Mouse (Mus musculus) right cerebral cortex, postnatal 36 days (tissue): ENCODE results near the gene AC153137.1.
"Not testable (repeated sequence)": the region's sequence is repeated elsewhere in the genome, so short reads cannot be mapped to it uniquely, and the experiment has no call there.

Experiments
- DNase-seq, 2 experiments: peaks; one replicate each; pipeline ENCODE4 v3.0.0; 2022; ENCODE audit warnings: low spot score in 2 of 2, mixed read lengths in 1 of 2

AC153137.1 gene

DNA sequence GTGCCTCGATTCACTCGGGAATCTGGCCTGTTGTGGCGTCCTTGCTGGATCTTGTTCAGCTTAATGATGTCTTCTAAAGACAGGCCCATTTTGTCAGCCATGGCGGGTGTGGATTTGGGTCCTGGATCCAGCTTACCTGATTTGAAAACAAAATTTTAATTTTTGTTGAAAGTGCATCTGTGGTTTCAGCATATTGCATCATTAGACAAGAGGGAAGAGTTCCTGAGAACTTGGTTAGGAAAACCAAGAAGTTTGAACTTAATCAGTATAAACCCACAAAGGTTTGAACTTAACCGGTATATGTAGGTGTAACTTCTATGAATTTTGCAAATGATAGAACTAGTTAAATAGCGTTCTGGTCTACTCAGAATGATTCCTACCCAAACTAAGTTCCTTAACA is at the start of gene AC153137.1:
Gene AC153137.1 (minus strand): TSS at position 101 of the 400 bp plus-strand sequence.
- not testable (repeated sequence) for DNase-seq

DNA sequence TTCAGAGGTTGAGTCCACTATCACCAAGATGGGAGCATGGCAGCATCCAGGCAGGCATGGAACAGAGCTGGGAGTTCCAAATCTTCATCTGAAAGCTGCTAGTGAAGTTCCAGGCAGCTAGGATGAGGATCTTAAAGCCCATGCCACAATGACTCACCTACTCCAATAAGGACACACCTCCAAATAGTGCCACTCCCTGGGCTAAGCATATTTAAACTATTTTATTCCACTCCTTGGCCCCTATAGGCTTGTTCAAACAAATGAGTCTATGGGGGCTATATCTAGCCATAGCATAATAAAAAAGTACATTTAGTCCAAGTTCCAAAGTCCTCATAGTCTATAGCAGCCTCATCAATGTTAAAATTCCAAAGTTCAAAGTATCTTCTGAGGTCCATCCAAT is 45.4 kb upstream of the AC153137.1 start:
- DNase-seq, result no peak

DNA sequence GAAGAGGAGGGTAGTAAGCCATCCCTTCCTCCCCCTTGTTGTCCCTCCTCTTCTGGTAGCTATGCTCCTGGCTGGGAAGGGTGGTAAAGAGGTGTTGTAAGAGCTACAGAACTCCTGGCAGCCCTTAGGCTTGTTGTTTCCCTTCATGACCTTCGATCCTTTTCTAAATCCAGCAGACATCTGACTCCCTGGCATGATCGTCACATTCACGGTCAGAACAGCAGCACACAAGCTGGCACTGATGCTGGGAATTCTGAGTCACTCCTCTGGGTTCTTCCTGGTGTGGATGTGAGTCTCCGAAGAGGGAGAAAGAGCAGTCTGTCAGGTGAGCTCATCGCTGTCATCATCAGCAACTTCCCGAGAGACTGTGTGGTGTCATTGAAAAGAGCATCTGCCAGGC is 41.5 kb upstream of the AC153137.1 start:
- no peak for DNase-seq

DNA sequence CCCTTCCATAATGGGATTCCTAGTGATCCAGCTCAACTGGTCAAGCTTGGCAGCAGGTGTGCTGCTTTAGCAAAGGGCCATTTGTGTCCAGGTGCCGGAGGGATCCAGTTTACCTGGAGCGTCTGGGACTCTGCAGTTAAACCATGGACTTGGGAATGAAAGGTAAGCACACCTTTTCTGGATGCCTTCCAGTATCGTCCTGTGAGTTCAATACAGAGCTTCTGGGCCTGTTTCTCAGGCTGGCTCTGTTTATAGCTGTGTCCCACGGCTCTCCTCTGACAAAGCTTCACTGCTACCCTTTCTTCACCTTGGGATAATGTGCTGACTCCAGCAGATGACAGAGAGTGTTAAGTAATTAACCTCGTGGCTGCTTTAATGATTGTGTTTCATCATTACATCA is 39.6 kb upstream of the AC153137.1 start:
- DNase-seq, result no peak

DNA sequence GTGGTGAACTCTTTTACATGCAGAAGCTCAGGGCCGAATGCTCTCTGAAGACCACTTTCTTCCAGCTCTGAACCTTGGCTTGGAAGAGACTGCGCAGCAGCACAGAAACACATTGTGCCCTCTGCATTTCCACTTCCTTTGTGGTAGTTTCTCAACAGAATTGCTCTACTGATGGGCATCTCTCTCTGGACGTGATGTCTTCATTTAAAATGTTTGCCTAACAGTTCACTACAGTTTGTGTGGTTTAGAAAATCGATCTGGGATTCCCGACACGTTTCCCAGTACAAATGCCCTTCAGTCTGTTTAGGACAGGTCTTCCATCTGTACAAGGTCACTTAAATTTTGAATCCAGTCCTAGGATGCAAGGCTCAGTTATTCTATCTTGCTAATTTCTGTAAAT is 38.3 kb upstream of the AC153137.1 start:
- DNase-seq, result no peak

DNA sequence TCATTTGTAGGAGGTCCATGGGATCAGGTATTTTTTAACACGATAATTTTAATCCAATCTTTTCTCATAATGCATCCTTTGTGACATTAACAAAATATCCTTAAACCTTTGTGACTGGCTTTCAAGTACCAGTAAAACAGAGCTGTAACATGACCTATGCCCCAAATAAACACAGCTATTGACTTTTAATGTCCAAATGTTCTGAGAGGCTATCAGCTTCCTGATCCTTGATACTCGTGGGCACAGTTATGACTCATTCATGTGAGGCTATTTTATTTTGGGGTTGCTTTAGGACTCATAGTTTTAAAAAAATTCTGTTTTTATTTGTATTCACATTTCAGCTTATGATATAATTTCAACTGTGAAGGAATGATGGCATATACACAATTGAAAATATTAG is 37.5 kb upstream of the AC153137.1 start:
- DNase-seq, result no peak

DNA sequence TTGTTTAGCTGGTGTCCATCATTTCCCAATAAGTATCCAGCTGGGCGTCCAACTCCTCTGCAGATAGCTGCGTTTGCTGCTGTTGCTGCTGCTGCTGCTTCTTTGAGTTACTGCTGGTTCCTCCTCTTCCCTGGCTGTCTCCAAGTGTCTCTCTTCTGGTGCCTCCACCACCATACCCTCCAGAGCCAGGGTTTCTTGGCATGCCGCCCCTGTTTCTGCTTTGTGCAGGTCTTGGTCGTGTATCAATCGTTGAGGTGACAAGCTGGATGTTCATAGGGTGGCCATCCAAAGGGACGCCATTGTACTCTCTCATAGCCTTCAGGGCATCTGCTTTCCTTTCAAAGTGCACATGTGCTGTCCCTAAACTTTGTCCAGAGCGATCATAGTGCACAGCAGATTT is 529 bp downstream of the AC153137.1 start:
- not testable (repeated sequence) for DNase-seq

DNA sequence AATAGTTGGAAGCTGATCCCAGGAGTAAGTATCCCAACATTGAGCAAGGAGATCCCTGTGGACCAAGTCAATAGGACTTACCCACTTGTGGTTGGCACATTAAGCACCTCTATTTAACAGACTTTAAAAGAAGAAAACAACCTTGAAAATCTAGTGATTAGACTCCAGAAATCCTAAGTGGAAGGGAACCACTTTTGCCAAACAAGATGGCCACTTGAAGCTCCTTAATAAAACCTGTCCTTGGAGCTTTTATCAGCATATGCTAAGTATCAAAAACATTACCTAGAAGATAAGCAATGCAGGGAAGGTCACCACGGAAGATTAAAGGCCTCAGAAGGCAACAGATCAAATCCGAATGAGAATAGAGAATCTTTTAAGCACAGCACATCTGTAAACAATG is 26.0 kb downstream of the AC153137.1 start:
- DNase-seq, result no peak

DNA sequence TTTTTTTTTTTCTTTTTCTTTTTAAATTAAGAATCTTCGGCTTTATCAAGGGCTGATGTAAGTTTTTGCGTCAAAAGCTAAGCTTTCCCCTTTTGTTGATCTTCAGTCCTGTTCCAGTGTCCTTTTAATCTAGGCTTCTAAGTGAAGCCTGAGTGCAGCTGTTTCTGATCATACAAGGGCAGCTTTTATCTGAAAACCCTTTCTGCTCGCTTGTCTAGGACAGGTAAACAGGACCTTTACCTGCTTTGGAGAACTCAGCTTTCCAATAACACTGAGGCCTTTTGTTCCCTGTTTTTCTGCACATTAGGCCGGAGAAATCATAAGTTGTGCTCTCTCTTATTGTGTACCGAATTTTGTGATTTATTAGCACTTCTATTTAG is 27.3 kb downstream of the AC153137.1 start:
- no peak for DNase-seq

DNA sequence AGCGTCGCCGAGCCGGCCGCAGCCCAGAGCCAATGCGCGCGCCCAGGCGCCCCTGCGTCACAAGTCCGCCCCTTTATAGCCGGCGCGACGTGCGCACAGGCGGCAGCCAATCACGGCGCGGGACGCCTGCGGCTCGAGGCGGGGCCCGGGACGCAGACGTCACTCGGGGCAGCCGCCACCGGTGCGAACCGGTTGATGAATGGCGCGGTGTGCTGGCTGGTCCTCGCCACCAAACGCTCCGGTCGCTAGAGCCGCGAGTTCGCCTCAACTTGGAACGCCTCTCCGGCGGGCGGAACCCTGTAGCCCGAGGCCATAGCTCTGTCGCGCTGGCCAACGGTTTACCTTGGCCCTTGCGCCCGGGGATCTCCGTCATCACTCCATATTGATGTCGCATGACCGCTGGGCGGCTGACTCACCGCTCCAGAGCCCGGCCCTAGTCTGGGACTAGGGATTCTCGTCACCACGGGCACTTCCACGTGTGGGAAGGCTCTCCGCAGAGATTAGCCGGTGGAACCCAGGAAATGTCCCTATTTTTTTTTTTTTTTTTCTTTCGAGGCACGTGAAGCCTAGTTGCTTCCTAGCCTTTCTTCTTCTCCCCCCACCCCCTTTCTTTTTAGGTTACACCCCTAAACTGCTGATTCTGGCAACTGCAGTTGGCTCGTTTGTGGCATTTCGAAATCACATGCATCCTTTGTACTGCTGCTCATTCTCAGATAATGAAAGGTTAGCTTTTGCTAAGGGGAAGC is 27.9 kb downstream of the AC153137.1 start:
- DNase-seq, result peak; percentile 96

DNA sequence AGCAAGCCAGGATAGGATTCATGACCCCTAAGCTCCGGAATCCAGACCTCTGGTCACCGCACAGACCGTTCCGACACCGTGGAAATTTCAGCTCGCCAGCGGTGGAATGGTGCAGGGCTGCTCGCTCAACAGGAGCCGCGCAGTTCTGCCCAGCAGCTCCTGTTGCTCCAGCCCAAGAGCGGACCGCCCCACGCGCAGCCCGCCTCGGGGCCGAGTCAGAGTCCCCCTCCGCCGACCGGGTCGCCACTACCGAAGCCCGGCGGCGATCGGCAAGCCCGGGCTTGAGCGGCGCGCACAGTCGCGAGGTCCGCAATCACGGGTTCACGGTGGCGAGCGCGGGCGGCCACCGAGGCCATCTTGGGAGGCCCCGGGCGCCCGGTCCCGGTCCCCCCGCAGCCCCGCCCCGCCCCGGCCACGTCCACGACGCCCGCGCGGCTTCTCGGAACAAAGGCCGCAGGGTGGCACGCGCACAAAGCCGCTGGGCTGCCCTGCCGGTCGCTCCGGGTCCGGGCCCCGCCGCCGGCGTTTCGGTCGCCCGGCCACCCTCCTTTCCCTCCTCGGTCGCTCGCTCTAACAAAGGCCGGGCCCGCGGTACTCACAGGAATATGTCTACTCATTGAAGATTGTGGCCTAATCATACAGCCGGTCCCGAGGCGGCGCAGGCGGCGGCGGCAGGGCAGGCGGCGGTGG is 28.7 kb downstream of the AC153137.1 start:
- DNase-seq, result peak; percentile 33 to 40

DNA sequence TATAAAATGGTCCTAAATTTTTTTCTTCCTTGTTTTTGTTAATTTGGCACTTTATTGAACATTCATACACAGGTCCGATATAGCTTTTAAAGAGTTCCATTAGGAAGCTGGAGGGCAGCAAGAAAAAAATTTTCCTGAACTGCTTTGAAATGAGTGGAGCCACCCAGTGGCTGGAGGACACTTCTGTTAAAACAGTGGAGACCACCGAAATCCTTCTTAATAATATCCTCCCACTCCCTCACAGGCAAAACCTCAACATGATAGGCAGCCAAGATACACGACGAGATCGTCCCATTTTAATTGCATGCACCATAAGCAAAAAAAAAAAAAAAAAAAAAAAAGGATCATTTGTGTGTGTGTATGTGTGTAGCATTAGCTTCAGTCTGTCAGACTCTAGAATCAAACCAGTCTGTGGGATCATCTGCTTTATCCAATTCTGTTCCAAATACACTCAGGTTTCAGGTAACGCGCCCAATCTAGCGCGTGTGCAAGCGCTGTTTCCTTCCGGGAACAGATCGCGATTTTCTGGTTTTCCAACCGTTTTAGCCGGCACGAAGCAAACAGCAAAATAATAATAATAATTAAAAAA is 29.3 kb downstream of the AC153137.1 start:
- no peak for DNase-seq

DNA sequence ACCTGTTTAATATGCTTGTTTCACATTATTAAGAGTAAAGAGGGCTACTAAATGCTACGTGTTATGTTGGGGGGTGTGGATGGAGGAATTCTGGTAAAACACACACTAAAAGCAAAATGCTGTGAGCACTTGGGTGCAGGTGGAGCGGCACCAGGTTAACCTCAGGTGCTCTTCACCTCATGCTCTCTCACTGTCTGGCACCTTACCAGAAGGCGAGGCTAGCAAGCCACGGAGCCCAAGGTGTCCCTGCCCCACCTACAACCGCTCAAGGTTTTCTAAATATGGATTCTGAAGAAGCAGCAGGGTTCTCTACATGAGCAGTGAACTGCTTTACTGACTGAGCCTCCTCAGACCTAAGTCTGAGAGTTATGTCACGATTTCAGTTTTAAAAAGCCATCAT is 32.6 kb downstream of the AC153137.1 start:
- no peak for DNase-seq

DNA sequence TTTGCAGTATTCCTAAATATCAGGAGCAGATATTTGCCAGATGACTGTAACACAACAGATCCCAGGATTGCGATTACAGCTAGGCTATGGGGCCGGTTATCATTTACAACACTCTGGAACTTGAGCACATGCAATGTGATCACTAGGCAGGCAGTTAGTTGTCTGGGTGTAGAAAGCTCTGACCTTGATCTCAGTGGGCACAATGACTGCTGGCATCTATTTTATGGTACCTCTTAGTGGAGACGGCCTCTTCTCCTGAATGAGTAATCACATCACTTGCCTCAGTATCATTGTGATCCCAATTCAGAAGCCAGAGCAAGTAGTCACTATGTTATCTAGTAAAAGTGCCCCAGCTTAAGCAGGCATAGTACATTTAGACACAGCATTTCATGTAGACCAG is 37.2 kb downstream of the AC153137.1 start:
- DNase-seq, result no peak

DNA sequence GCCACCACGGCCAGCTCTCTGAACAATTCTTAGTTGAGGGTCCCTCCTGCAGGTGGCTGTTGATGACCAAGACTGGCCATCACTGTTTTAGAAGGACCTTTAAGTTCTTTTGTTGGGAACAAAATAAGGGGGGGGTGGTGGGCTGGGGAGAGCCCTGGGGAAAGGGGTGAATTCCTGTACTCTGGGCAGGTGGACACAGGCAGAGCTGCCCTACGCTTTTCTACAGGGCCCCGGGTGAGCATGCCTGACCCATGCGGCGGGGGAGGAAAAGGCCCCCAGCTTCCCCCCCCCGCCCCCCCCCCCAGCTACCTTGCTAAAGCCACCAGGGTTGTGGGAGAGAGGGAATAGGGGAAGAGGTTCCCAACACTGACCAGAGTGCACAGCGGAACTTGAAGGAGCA is 39.4 kb downstream of the AC153137.1 start:
- no peak for DNase-seq

DNA sequence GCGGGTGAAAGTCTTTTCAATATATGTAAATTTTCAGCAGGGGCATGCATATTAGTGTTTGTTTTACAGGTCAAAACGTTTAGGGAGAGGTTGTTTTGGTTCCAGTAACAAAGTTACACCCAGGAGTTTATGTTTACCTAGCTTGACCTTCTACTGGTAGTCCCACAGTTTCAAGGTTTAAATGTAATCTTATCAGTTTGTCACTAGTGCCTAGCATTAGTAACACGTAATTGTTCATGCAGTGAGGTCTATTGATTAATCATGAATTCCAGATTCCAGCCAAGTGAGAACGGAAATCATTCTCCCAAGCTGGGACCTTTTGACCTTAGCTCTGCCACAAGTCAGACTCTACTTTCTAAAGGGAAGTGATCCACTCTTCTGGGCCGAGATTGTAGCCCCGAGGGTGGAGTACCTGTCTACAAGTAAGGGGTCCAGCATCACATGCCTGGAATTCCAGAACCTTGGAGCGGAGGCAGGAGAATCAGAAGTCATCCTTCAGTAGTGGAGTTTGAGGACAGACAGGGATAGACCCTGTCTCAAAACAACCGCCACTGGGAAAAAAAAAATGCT is 40.3 kb downstream of the AC153137.1 start:
- DNase-seq, result no peak

DNA sequence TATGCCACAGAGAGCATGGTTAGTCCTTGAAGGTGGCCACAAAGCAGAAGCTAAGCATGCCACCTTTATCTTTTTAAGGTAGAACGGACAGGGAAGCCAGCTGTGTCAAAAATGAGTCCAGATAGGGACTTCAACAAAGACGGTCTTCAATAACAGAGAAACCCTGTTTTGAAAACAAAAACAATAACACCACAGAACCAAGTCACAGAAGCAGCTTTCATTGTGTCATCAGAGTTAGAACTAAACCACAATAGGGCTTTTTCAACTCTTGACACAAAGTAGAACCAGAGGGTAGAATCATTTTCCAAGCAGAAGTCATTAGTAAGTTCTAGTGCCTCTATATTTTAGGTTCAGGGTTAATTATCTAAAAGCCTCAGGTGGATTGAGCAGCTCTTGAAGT is 41.3 kb downstream of the AC153137.1 start:
- no peak for DNase-seq

DNA sequence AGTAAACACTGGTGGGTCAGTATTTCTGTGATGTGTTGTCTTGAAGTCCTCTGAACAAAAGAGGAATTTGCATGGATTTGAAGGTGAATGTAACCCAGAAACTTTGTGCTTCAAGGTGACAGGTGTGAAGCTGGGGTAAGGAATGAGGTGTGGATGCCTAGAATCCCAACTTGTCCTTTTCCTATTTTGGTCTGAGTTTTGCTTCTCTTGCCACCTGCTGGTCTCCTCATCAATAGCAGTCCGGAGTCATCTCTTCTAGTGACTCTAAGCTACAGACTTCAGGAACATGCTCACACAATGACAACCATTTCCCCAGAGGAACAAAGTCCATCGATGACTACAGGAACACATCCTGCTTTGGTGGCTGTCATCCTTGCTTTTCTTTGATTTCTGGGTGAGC is 46.9 kb downstream of the AC153137.1 start:
- no peak for DNase-seq

DNA sequence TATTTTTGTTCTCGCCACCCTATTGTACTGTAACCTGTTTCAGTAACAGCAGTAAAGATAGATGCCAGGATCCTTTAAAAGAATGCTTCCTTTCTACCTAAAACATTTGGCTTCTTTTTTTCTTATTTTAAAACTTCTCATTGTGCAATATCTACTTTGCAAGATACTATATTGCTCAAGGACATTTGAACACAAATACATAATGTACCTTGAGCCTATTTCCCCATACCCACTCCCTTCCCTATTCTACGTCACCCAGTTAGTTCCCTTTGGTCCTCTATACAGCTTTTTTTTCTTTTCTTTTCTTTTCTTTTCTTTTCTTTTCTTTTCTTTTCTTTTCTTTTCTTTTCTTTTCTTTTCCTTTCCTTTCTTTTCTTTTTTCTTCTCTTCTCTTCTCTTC is 47.6 kb downstream of the AC153137.1 start:
- no peak for DNase-seq
